Mouse (Mus musculus) C2C12 (cell line): ENCODE measurements around the gene Dtx3.

Experiments used
- CTCF ChIP-seq: IDR thresholded peaks from one replicate; pipeline ENCODE4 v1.5.1; 2011; ENCODE audit not compliant: control insufficient read depth, insufficient read depth, insufficient read length
- MAX ChIP-seq: IDR thresholded peaks from one replicate; pipeline ENCODE4 v1.6.1; 2011; ENCODE audit warnings: mild to moderate bottlenecking, control low read depth
- MYOD1 ChIP-seq: IDR thresholded peaks from one replicate; pipeline ENCODE4 v1.6.1; 2011; ENCODE audit warnings: low read depth; ENCODE audit not compliant: control insufficient read depth, insufficient read length
- MYOG ChIP-seq: IDR thresholded peaks from one replicate; pipeline ENCODE4 v1.6.1; 2011; ENCODE audit not compliant: control insufficient read depth, insufficient read length; ENCODE audit errors: extremely low read depth

- TF ChIP-seq MYOG, result no peak
- no peak for TF ChIP-seq MYOD1
- no peak for TF ChIP-seq CTCF
- no peak for TF ChIP-seq MAX
These were observed 31.6 kb upstream of the Dtx3 start for GRCm38 (mm10) chr10:127227163-127227562.
